Mouse (Mus musculus) embryo, embryonic 10.5 days (tissue): Measurements from ENCODE around the gene Tmem79.
A peak's percentile ranks its signal among the peaks of the same experiment; 100 is the strongest.
"Not testable (repeated sequence)": the region's sequence is repeated elsewhere in the genome, so short reads cannot be mapped to it uniquely, and the experiment has no call there.

Experiments used
- DNase-seq: peaks from one replicate; pipeline ENCODE4 v3.0.0-alpha.2; 2015; ENCODE audit warnings: low spot score

Gene Tmem79

GRCm38 (mm10) chr3:88354396-88355165, 18.6 kb upstream of the Tmem79 start:
- DNase-seq, result no peak

GRCm38 (mm10) chr3:88352907-88353306, 17.0 kb upstream of the Tmem79 start:
- DNase-seq, result no peak

GRCm38 (mm10) chr3:88350732-88351131, 14.8 kb upstream of the Tmem79 start:
- DNase-seq, result no peak

- no peak for DNase-seq
Measured at GRCm38 (mm10) chr3:88339006-88339405, 3.1 kb upstream of the Tmem79 start.

GRCm38 (mm10) chr3:88338316-88338715, 2.4 kb upstream of the Tmem79 start:
- DNase-seq, result no peak

- no peak for DNase-seq
Measured at GRCm38 (mm10) chr3:88337367-88338020, 1.5 kb upstream of the Tmem79 start.

GRCm38 (mm10) chr3:88335436-88336053, 403 bp downstream of the Tmem79 start:
- DNase-seq, result no peak

- DNase-seq, result peak; percentile 22
Measured at GRCm38 (mm10) chr3:88334902-88335435, 979 bp downstream of the Tmem79 start.

- DNase-seq, result no peak
Measured at GRCm38 (mm10) chr3:88334029-88334658, 1.8 kb downstream of the Tmem79 start.

GRCm38 (mm10) chr3:88331282-88331681, 4.7 kb downstream of the Tmem79 start:
- DNase-seq, result peak; percentile 73

GRCm38 (mm10) chr3:88328956-88329355, 7.0 kb downstream of the Tmem79 start:
- DNase-seq, result no peak

- DNase-seq, result peak; percentile 86
Measured at GRCm38 (mm10) chr3:88324951-88325405, 11.0 kb downstream of the Tmem79 start, which contains the start of gene Glmp. Gene Glmp (plus strand): TSS chr3:88325023.

- DNase-seq, result no peak
Measured at GRCm38 (mm10) chr3:88299172-88299571, 36.8 kb downstream of the Tmem79 start.

GRCm38 (mm10) chr3:88297321-88297851, 38.6 kb downstream of the Tmem79 start:
- peak; percentile 53 for DNase-seq

GRCm38 (mm10) chr3:88296561-88297318, 39.2 kb downstream of the Tmem79 start, which contains the start of the genes Tsacc and Cct3:
Gene Tsacc (minus strand): TSS chr3:88296999.
Gene Cct3 (plus strand): TSS chr3:88297116.
- DNase-seq, result peak; percentile 99

- DNase-seq, result no peak
Measured at GRCm38 (mm10) chr3:88296110-88296560, 39.8 kb downstream of the Tmem79 start.

- not testable (repeated sequence) for DNase-seq
Measured at GRCm38 (mm10) chr3:88295272-88295671, 40.7 kb downstream of the Tmem79 start.

- peak; percentile 49 for DNase-seq
Measured at GRCm38 (mm10) chr3:88291970-88292369, 44.0 kb downstream of the Tmem79 start.

- not testable (repeated sequence) for DNase-seq
Measured at GRCm38 (mm10) chr3:88288133-88288713, 47.7 kb downstream of the Tmem79 start.

GRCm38 (mm10) chr3:88287110-88287509, 48.8 kb downstream of the Tmem79 start, which contains the start of gene Gm38392:
Gene Gm38392 (minus strand): TSS chr3:88287210.
- DNase-seq, result no peak
